Mouse (Mus musculus): ENCODE results near the gene Olfr338. TPM values are rescaled to one million over a fixed set of nuclear protein-coding genes. Genes with fewer than 3 reads are reported as not detected.
"Not testable (repeated sequence)": the region's sequence is repeated elsewhere in the genome, so short reads cannot be mapped to it uniquely, and the experiment has no call there.

Gene Olfr338
- not detected in 2 replicates for polyA plus RNA-seq (2014; fragmentation: Nextera tagmentation; extraction: Ambion mirVana)

DNA sequence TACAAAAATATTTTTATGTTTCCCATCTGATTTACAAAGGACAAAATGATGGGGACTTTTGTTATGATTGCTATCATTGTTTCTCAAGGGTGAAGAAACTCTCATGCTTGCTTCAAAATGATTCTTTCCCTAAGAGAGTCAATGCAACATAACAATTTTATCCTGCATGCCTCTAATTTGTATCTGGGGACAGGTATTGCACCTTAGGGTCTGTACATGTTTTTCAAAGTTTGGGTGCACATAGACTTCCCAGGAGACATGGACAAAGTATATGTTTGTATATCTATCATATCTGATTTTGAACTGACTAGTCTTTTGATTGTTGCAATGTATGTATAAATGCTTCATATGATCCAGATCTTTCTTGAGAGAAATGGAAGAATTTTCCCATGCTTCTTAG, at the start of gene Olfr338:
Gene Olfr338 (plus strand): TSS at position 301 of the 400 bp plus-strand sequence.
- H3K4me2 ChIP-seq = no peak within 1 kb of the TSS
- H3K9me3 ChIP-seq (ENCODE audit: control insufficient read depth, low read length) = 0 out of 2 replicates have a peak, but pooled peaks cover 2% of the 10 kb centered on the region
- no peaks in the 10 kb centered on the region for H3K4me1 ChIP-seq (replicated peaks; ENCODE audit: control insufficient read depth, insufficient read depth, low read length)
- H3K36me3 ChIP-seq (ENCODE audit: control insufficient read depth, insufficient read depth, low read length) = no peaks in the 10 kb centered on the region
- H3K27me3 ChIP-seq (replicated peaks; ENCODE audit: control insufficient read depth, insufficient read depth, low read length) = no peaks in the 10 kb centered on the region
- no peak within 1 kb of the TSS for H3K27ac ChIP-seq (ENCODE audit: low read depth, low read length)
- no peak for ATAC-seq (replicated peaks; ENCODE audit: low FRiP score)
- H3K4me3 ChIP-seq (ENCODE audit: low read depth, low read length) = no peak within 1 kb of the TSS
- DNase-seq (ENCODE audit: low spot score) = no peak
- H3K9ac ChIP-seq (ENCODE audit: low read depth, low read length) = no peak within 1 kb of the TSS

DNA sequence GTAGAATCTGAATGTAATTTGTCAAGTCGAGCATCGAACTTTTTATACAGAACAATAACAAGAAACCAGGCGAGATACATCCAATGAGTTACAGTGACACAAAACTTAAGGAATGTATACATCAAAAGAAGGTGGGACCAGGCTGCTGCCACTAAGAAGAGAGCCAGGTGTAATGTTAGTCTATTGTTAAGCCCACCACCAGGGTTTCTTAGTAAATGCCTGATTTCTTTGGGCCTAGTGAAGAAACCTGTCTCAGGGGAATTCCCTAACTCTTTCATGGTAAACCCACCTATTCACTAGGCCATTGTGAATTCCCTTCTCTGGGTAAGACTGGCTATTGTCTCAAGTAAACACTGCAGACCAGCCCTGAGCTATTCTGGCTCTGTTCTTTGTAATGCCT, 41.9 kb downstream of the Olfr338 start:
- not testable (repeated sequence) for H3K27ac ChIP-seq (ENCODE audit: low read depth, low read length); ATAC-seq (replicated peaks; ENCODE audit: low FRiP score); H3K9ac ChIP-seq (ENCODE audit: low read depth, low read length); H3K9me3 ChIP-seq (ENCODE audit: control insufficient read depth, low read length); H3K4me2 ChIP-seq; H3K27me3 ChIP-seq (replicated peaks; ENCODE audit: control insufficient read depth, insufficient read depth, low read length); H3K36me3 ChIP-seq (ENCODE audit: control insufficient read depth, insufficient read depth, low read length); DNase-seq (ENCODE audit: low spot score); H3K4me1 ChIP-seq (replicated peaks; ENCODE audit: control insufficient read depth, insufficient read depth, low read length); H3K4me3 ChIP-seq (ENCODE audit: low read depth, low read length)
- WGBS = 81% methylated on average over 3 of the region's 3 CpGs

DNA sequence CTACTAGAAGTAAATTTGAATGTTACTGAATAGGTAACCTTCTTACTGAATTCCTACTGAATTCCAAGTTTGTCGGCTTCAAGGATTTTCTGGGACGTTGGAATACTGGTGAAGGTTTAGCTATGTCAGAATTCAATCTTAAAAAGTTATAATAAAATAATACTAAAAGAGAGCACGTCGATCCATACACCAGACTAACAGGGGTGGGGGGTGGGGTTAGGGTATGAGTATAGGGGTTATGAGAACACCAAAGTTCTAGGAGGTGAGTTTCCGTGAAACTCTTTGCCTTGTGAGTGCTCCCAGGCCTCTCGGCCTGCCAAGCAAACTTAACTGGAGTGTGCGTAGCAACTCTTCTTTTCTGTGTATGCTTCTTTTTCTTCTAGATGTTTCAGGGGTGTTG, 42.3 kb downstream of the Olfr338 start:
- 83% methylated on average over 7 of the region's 7 CpGs for WGBS
- H3K36me3 ChIP-seq (ENCODE audit: control insufficient read depth, insufficient read depth, low read length); H3K27me3 ChIP-seq (replicated peaks; ENCODE audit: control insufficient read depth, insufficient read depth, low read length); H3K9me3 ChIP-seq (ENCODE audit: control insufficient read depth, low read length); H3K4me2 ChIP-seq; H3K4me1 ChIP-seq (replicated peaks; ENCODE audit: control insufficient read depth, insufficient read depth, low read length); ATAC-seq (replicated peaks; ENCODE audit: low FRiP score); DNase-seq (ENCODE audit: low spot score); H3K27ac ChIP-seq (ENCODE audit: low read depth, low read length); H3K4me3 ChIP-seq (ENCODE audit: low read depth, low read length); H3K9ac ChIP-seq (ENCODE audit: low read depth, low read length): not testable (repeated sequence)

DNA sequence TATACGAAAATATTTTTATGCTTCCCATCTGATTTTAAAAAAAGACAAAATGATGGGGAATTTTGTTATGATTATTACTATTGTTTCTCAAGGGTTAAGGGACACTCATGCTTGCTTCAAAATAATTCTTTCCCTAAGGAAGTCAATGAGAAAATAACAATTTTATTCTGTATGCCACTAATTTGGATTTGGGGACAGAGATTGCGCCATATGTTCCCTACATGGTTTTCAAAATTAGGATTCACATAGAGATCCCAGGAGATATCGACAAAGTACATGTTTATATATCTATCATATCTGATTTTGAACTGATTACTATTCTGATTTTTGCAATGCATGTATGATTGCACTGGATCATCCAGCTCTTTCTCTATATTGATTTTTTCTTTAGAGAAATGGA, 45.3 kb downstream of the Olfr338 start, which contains the start of gene Olfr339:
Gene Olfr339 (plus strand): TSS at position 301 of the 400 bp plus-strand sequence.
- Histone ChIP-seq H3K36me3 (ENCODE audit: control insufficient read depth, insufficient read depth, low read length) (no peaks in the 10 kb centered on the region), H3K4me2 (no peak within 1 kb of the TSS), H3K27me3 (replicated peaks; ENCODE audit: control insufficient read depth, insufficient read depth, low read length) (no peaks in the 10 kb centered on the region), H3K9ac (ENCODE audit: low read depth, low read length) (no peak within 1 kb of the TSS), H3K4me1 (replicated peaks; ENCODE audit: control insufficient read depth, insufficient read depth, low read length) (no peaks in the 10 kb centered on the region), H3K4me3 (ENCODE audit: low read depth, low read length) (no peak within 1 kb of the TSS), H3K9me3 (ENCODE audit: control insufficient read depth, low read length) (no peaks in the 10 kb centered on the region; the same call in 1 of the 2 replicates), H3K27ac (ENCODE audit: low read depth, low read length) (no peak within 1 kb of the TSS)
- WGBS = 77% methylated on average over 3 of the region's 3 CpGs
- ATAC-seq (replicated peaks; ENCODE audit: low FRiP score) (no peak), DNase-seq (ENCODE audit: low spot score) (no peak)

Other genes starting within 250 kb of the Olfr338 start
- 31.4 and 36.2 TPM in 2 replicates for gene Mrrf, start 237.1 kb upstream of the Olfr338 start, polyA plus RNA-seq (2014; fragmentation: Nextera tagmentation; extraction: Ambion mirVana)
- 38.4 and 42.8 TPM in 2 replicates for gene Rbm18, start 236.7 kb upstream of the Olfr338 start, polyA plus RNA-seq (2014; fragmentation: Nextera tagmentation; extraction: Ambion mirVana)
- gene Ptgs1, start 143.1 kb upstream of the Olfr338 start, polyA plus RNA-seq (2014; fragmentation: Nextera tagmentation; extraction: Ambion mirVana) = 28.6 and 30.3 TPM in 2 replicates
- not detected in 2 replicates for gene Olfr339, start 45.4 kb downstream of the Olfr338 start, polyA plus RNA-seq (2014; fragmentation: Nextera tagmentation; extraction: Ambion mirVana)
- gene Olfr340, start 79.1 kb downstream of the Olfr338 start, polyA plus RNA-seq (2014; fragmentation: Nextera tagmentation; extraction: Ambion mirVana) = not detected in 2 replicates
- gene Olfr341, start 108.9 kb downstream of the Olfr338 start, polyA plus RNA-seq (2014; fragmentation: Nextera tagmentation; extraction: Ambion mirVana) = not detected in 2 replicates
- not detected in 2 replicates for gene Olfr342, start 151.5 kb downstream of the Olfr338 start, polyA plus RNA-seq (2014; fragmentation: Nextera tagmentation; extraction: Ambion mirVana)
- gene Olfr344, start 193.1 kb downstream of the Olfr338 start, polyA plus RNA-seq (2014; fragmentation: Nextera tagmentation; extraction: Ambion mirVana) = not detected in 2 replicates

Data from liver, embryonic 11.5 days (tissue).